Mouse (Mus musculus) neural tube, embryonic 12.5 days (tissue): Measurements from ENCODE around the gene Klhl5. TPM values are rescaled to one million over a fixed set of nuclear protein-coding genes. Genes with fewer than 3 reads are reported as not detected.
A peak's percentile ranks its signal among the peaks of the same experiment; 100 is the strongest.

Source experiments
- ATAC-seq: fragments of 200-750 bp; cut with Nextera tagmentation; 2 replicates; pipeline ENCODE4 v1.8.0; 2017; ENCODE audit warnings: low read depth, mild to moderate bottlenecking, moderate TSS enrichment, moderate library complexity; ENCODE audit not compliant: low FRiP score
- H3K27ac ChIP-seq: fragments of 300-500 bp; sonication (generic); 2 replicates; pipeline ENCODE4 v1.5.1; 2016
- H3K27me3 ChIP-seq: fragments of 300-500 bp; sonication (generic); replicated peaks from 2 replicates; pipeline ENCODE4 v1.6.1; 2016; ENCODE audit warnings: mild to moderate bottlenecking
- H3K36me3 ChIP-seq: fragments of 300-500 bp; sonication (generic); 2 replicates; pipeline ENCODE4 v1.6.1; 2016; ENCODE audit warnings: mild to moderate bottlenecking
- H3K4me1 ChIP-seq: fragments of 300-500 bp; sonication (generic); 2 replicates; pipeline ENCODE4 v1.6.1; 2016
- H3K4me2 ChIP-seq: fragments of 300-500 bp; sonication (generic); replicated peaks from 2 replicates; pipeline ENCODE4 v1.6.1; 2016; ENCODE audit warnings: mild to moderate bottlenecking
- H3K4me3 ChIP-seq: fragments of 300-500 bp; sonication (generic); 2 replicates; pipeline ENCODE4 v1.5.1; 2016
- H3K9ac ChIP-seq: fragments of 300-500 bp; sonication (generic); 2 replicates; pipeline ENCODE4 v1.6.1; 2016; ENCODE audit warnings: mild to moderate bottlenecking
- H3K9me3 ChIP-seq: fragments of 300-500 bp; sonication (generic); 2 replicates; pipeline ENCODE4 v1.6.1; 2016; ENCODE audit warnings: mild to moderate bottlenecking
- WGBS: fragments of 180-500 bp; shearing (Covaris S2); methylation state at CpG from one replicate; pipeline ENCODE4 v1.1.7; 2016; 5-methylcytosine and 5-hydroxymethylcytosine counted together
- polyA plus RNA-seq: library from polyadenylated mRNA; unstranded; fragments of >200 nt; fragmentation: Nextera tagmentation; extraction: Ambion mirVana; gene quantifications from 2 replicates; pipeline ENCODE4 v1.2.1, GENCODE M21; 2016

Klhl5 gene
- polyA plus RNA-seq, 1 experiment from 2014 or later: 43.7 TPM

GRCm38 (mm10) chr5:65078081-65078480, 29.3 kb upstream of the Klhl5 start:
- H3K36me3 ChIP-seq: no peaks in the 10 kb centered on the region
- H3K4me2 ChIP-seq: no peak overlapping the region
- 91% methylated on average over 4 of the region's 4 CpGs for WGBS
- no peaks in the 10 kb centered on the region for H3K27me3 ChIP-seq
- ATAC-seq: no peak
- no peak overlapping the region for H3K27ac ChIP-seq
- no peaks in the 10 kb centered on the region for H3K9me3 ChIP-seq
- H3K4me1 ChIP-seq: no peaks in the 10 kb centered on the region
- H3K4me3 ChIP-seq: no peak overlapping the region
- no peak overlapping the region for H3K9ac ChIP-seq

GRCm38 (mm10) chr5:65079881-65080280, 27.5 kb upstream of the Klhl5 start:
- no peak overlapping the region for H3K4me2 ChIP-seq
- no peaks in the 10 kb centered on the region for H3K27me3 ChIP-seq
- H3K27ac ChIP-seq: no peak overlapping the region
- no peaks in the 10 kb centered on the region for H3K4me1 ChIP-seq
- H3K4me3 ChIP-seq: no peak overlapping the region
- H3K9ac ChIP-seq: no peak overlapping the region
- H3K36me3 ChIP-seq: no peaks in the 10 kb centered on the region
- ATAC-seq: no peak
- WGBS: 87% methylated on average over 9 of the region's 9 CpGs
- H3K9me3 ChIP-seq: no peaks in the 10 kb centered on the region

- no peak overlapping the region for H3K27ac ChIP-seq
- WGBS: 87% methylated on average over 4 of the region's 4 CpGs
- ATAC-seq: no peak
Observed at GRCm38 (mm10) chr5:65081836-65082235, 25.5 kb upstream of the Klhl5 start.

DNA sequence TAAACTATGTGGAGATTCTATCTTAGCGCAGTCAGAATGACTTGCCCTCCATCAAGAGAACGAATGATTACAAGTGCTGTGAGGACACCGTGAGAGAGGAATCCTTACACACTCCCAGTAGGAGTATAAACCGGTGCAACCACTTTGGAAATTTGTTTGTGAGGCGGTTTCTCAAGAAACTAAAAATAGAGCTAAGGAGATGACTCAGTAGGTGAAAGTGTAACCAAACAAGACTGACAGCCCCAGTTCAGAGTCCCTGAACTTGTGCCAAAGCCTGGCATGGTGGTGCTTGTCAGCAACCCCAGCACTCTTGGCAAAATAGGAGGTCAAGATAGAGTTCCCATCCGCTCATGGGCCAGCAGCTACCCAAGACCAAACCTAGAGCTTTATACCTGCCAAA, 20.8 kb upstream of the Klhl5 start:
- Histone ChIP-seq H3K9ac (no peak overlapping the region), H3K4me1 (no peaks in the 10 kb centered on the region), H3K4me3 (no peak overlapping the region), H3K27ac (no peak overlapping the region), H3K36me3 (no peaks in the 10 kb centered on the region), H3K4me2 (no peak overlapping the region), H3K27me3 (no peaks in the 10 kb centered on the region), H3K9me3 (no peaks in the 10 kb centered on the region)
- no peak for ATAC-seq
- 90% methylated on average over 6 of the region's 6 CpGs for WGBS

More at GRCm38 (mm10) chr5:65081836-65082235, 25.5 kb upstream of the Klhl5 start:
- Histone ChIP-seq H3K4me1 (no peaks in the 10 kb centered on the region), H3K9ac (no peak overlapping the region), H3K4me3 (no peak overlapping the region), H3K27me3 (no peaks in the 10 kb centered on the region), H3K9me3 (no peaks in the 10 kb centered on the region), H3K36me3 (no peaks in the 10 kb centered on the region), H3K4me2 (no peak overlapping the region)

DNA sequence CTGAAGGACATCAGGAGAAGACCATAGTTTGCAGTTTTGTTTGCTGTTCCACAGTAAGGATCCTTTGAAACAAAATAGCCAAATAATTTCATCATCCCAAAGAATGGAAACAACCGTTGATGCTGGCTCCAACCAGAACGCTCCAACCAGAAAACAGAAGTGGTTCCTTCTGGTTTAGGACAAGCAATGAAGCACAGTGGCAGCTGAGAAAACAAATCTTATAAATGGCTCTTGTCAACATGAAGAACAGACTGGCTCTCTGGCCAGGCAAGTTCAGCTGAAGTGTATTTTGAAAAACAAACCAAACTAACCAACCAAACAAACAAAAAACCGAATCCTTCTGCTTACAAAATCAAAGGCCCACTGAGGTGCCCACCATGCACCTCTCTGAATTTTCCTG, 17.6 kb upstream of the Klhl5 start:
- WGBS: 76% methylated on average over 3 of the region's 3 CpGs
- Histone ChIP-seq H3K4me2 (no peak overlapping the region), H3K27ac (no peak overlapping the region), H3K36me3 (no peaks in the 10 kb centered on the region), H3K27me3 (no peaks in the 10 kb centered on the region), H3K9me3 (no peaks in the 10 kb centered on the region), H3K4me1 (no peaks in the 10 kb centered on the region), H3K9ac (no peak overlapping the region), H3K4me3 (no peak overlapping the region)
- no peak for ATAC-seq

DNA sequence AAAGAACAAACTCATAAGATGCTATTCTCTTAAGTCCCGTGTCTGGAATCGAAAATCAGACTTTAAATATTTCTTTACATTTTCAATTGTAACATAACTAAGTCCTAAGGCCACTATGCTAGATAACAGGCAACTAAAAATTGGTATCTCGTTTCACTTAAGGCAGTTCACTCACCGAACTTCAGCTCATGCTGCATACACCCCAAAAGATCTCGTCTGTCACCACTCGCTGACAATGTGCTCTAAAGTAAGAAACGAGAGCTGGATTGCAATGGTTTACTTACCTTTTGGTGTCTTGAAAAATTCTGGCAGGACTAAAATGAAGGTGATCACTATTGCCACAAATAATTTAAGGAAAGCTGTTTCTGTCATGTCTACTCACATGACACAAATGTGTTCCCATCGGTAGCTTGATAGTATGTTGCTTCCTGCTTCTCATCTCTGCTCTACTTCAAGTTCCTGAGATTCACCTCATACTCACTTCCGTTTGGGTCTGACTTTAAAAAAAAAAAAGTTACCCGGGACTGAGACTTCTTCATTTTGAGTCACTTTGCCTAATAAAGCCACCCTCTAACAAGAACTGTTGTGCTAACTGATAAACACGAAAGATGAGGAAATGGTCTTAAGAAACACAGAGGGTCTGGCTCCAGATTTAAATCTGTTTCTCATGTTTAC, 16.0 kb upstream of the Klhl5 start:
- no peak overlapping the region for H3K27ac ChIP-seq
- ATAC-seq: no peak
- H3K9me3 ChIP-seq: no peaks in the 10 kb centered on the region
- H3K4me1 ChIP-seq: no peaks in the 10 kb centered on the region
- no peaks in the 10 kb centered on the region for H3K36me3 ChIP-seq
- H3K4me3 ChIP-seq: no peak overlapping the region
- no peak overlapping the region for H3K9ac ChIP-seq
- H3K27me3 ChIP-seq: no peaks in the 10 kb centered on the region
- WGBS: 79% methylated on average over 11 of the region's 11 CpGs
- H3K4me2 ChIP-seq: no peak overlapping the region

GRCm38 (mm10) chr5:65091921-65092320, 15.4 kb upstream of the Klhl5 start, which contains the start of gene Tmem156:
Gene Tmem156 (minus strand): TSS chr5:65092132.
- H3K27ac ChIP-seq: no peak within 1 kb of the TSS
- no peak within 1 kb of the TSS for H3K4me2 ChIP-seq
- H3K9ac ChIP-seq: no peak within 1 kb of the TSS
- H3K27me3 ChIP-seq: no peaks in the 10 kb centered on the region
- 79% methylated on average over 5 of the region's 5 CpGs for WGBS
- no peaks in the 10 kb centered on the region for H3K4me1 ChIP-seq
- H3K9me3 ChIP-seq: no peaks in the 10 kb centered on the region
- no peak for ATAC-seq
- H3K36me3 ChIP-seq: no peaks in the 10 kb centered on the region
- H3K4me3 ChIP-seq: no peak within 1 kb of the TSS

DNA sequence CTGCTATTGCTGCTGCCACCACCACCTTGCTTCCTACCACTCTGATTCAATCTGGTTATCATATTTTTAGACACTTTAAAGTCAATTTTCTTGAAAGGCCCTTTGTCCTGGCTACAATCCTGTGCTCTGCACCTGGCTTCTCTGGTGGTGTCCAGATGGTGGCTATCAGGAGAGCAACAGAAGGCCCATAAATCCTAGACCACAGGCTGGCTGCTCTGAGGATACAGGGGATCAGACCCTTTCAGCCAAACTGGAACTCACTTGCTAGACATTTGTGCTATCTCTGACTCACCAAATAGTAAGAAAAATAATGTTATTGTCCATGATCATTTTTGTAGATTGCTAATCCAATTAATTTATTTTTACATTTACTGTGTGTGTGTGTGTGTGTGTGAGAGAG, 13.6 kb upstream of the Klhl5 start:
- Histone ChIP-seq H3K27me3 (no peaks in the 10 kb centered on the region), H3K36me3 (no peaks in the 10 kb centered on the region), H3K27ac (no peak overlapping the region), H3K9me3 (no peaks in the 10 kb centered on the region), H3K4me2 (no peak overlapping the region), H3K9ac (no peak overlapping the region), H3K4me3 (no peak overlapping the region), H3K4me1 (no peaks in the 10 kb centered on the region)
- 0 out of 2 replicates have a peak, but pooled peaks have one; percentile 53 for ATAC-seq

DNA sequence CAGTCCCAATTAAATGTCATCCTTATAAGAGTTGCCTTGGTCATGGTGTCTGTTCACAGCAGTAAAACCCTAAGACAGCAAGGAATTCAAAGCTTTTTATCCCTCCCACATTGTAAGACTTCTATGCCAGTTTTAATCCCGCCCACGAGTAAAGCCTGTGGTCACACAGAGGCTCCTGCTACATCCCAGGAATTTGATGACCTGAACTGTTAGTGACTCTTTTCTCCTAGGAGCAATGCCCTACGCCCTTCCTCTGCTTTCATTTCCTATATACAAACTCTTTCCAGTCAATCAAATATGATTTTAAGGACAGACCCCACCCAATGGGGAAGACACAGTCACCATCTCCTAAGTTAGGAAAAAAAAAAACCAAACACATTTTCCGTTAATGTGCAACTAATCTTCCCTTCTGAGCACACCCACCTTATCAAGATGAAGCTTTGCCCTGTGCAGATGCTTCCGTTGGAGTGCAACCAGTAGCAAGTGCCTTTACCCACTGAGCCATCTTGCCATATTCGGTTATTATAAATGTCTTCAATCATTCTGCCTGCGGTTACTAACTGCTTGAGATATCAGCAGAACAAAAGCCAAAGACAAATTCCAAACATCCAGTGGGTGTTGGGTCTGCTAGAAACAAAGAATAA, 12.3 kb upstream of the Klhl5 start:
- no peaks in the 10 kb centered on the region for H3K36me3 ChIP-seq
- no peak overlapping the region for H3K9ac ChIP-seq
- ATAC-seq: no peak
- H3K27me3 ChIP-seq: no peaks in the 10 kb centered on the region
- no peak overlapping the region for H3K4me2 ChIP-seq
- H3K9me3 ChIP-seq: no peaks in the 10 kb centered on the region
- WGBS: 89% methylated on average over 7 of the region's 7 CpGs
- no peak overlapping the region for H3K4me3 ChIP-seq
- no peak overlapping the region for H3K27ac ChIP-seq
- H3K4me1 ChIP-seq: no peaks in the 10 kb centered on the region

DNA sequence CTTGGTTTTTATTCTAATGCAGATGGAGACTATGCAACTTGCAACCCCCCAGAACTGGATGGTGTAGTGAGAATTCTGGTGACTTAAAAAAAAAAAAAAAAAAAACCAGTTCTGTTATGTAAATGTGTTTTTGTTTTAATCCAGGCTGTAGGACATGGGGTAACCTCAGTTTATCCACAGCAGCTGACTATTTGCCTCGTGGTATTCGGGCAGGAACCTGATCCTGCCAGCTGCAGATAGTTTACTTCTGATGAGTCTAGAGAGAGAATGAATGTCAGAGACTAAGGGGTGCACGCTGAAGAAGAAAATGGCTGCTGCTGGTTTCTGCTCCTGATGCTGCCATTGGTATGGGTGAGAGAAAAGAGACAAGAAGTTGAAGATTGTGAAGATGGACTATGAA, 11.3 kb upstream of the Klhl5 start:
- Histone ChIP-seq H3K27me3 (no peaks in the 10 kb centered on the region), H3K9ac (no peak overlapping the region), H3K36me3 (no peaks in the 10 kb centered on the region), H3K4me1 (no peaks in the 10 kb centered on the region), H3K27ac (no peak overlapping the region), H3K4me2 (no peak overlapping the region), H3K9me3 (no peaks in the 10 kb centered on the region), H3K4me3 (no peak overlapping the region)
- no peak for ATAC-seq
- WGBS: 85% methylated on average over 3 of the region's 3 CpGs

GRCm38 (mm10) chr5:65096805-65097204, 10.5 kb upstream of the Klhl5 start:
- no peaks in the 10 kb centered on the region for H3K36me3 ChIP-seq
- 82% methylated on average over 3 of the region's 3 CpGs for WGBS

GRCm38 (mm10) chr5:65097457-65097856, 9.9 kb upstream of the Klhl5 start:
- H3K27ac ChIP-seq: no peak overlapping the region
- no peak overlapping the region for H3K9ac ChIP-seq
- H3K4me3 ChIP-seq: no peak overlapping the region
- 85% methylated on average over 5 of the region's 5 CpGs for WGBS
- no peaks in the 10 kb centered on the region for H3K36me3 ChIP-seq
- no peaks in the 10 kb centered on the region for H3K27me3 ChIP-seq
- no peak for ATAC-seq
- no peaks in the 10 kb centered on the region for H3K4me1 ChIP-seq
- H3K4me2 ChIP-seq: no peak overlapping the region
- H3K9me3 ChIP-seq: no peaks in the 10 kb centered on the region

More at GRCm38 (mm10) chr5:65096805-65097204, 10.5 kb upstream of the Klhl5 start:
- Histone ChIP-seq H3K9ac (no peak overlapping the region), H3K27ac (no peak overlapping the region), H3K9me3 (no peaks in the 10 kb centered on the region), H3K4me2 (no peak overlapping the region), H3K4me3 (no peak overlapping the region), H3K4me1 (no peaks in the 10 kb centered on the region), H3K27me3 (no peaks in the 10 kb centered on the region)
- ATAC-seq: no peak

- Histone ChIP-seq H3K36me3 (no peaks in the 10 kb centered on the region), H3K9ac (no peak overlapping the region), H3K9me3 (no peaks in the 10 kb centered on the region), H3K27me3 (no peaks in the 10 kb centered on the region), H3K4me3 (no peak overlapping the region), H3K4me2 (no peak overlapping the region), H3K4me1 (no peaks in the 10 kb centered on the region), H3K27ac (no peak overlapping the region)
- no peak for ATAC-seq
- 56% methylated on average over 11 of the region's 11 CpGs for WGBS
Observed at GRCm38 (mm10) chr5:65100002-65100401, 7.3 kb upstream of the Klhl5 start.
